Mouse (Mus musculus) kidney, postnatal 14 days (tissue): ENCODE data around the gene Kbtbd2.

Experiments
- DNase-seq: peaks from one replicate; pipeline ENCODE4 v3.0.0; 2022; ENCODE audit warnings: mixed read lengths

The Kbtbd2 gene

DNA sequence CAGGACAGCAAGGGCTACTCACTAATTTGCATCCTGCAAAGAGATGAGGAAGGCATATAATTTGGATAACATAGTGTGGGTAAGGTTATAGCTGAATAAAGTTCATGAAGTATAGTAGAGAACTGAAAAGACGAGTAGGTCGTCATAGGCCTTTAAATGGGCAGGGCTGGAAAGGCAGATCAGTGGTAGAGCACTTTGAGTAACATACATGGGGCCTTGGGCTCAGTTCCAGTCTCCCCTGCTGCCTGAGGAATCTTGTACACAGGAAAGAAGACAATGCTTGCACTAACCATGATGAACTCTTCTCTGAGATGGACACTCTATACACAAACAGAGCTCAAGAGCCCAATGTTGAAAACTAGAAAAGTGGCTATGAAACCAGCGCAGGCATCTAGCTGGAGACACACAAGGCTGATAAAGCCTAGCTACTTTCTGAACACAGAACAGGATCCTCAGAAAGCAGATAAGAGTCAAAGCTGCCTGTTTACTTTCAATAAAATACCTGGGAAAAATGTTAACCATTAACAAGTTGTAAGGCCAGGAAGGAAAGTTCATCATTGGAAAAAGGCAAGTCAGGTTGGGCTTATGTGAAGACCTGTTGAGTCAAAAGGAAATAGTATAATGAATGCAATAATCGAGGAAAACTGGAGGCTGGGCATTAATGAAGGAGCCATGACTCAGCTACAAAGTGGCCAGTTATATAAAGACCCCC lies 13.9 kb downstream of the Kbtbd2 start:
- DNase-seq, result no peak

DNA sequence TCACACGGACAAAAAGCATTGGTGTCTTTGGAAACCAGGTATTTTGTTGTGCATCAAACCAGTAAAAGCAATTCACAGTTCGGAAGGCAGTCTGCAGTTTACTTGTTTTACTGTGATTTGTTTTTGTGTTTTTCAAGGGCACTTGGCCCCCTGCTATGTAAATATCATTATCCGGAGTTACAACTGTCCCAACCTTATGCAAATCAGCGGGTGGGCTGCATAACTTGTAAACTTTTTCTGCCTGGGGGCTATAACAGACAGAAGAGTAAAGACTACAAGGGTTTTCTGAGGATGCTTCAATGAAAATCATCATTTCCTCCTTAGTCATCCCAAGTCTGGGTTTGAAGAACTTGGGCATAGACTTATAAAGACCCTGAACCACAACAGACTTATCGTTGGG lies 18.0 kb downstream of the Kbtbd2 start:
- no peak for DNase-seq

DNA sequence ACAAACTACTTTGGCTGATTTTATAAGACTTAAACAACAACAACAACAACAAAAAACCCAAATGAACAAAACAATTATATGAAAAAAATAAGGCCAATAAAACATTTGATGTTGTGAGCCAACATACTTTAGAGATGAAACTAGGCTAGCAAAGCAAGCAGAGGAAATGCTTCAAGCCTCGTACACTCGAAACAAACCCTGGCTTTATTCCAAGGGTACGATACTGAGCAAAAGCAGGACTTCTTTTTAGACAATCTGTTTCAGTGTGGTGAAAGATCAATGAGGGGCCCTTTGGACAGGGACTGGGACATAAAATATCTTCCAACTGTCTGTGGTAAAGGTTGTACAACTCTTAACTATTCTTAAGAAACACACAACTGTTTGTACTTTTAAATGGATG lies 21.8 kb downstream of the Kbtbd2 start:
- DNase-seq, result peak; percentile 31

GRCm38 (mm10) chr6:56765696-56766095 lies 31.9 kb downstream of the Kbtbd2 start:
- no peak for DNase-seq

- DNase-seq, result no peak
Observed at GRCm38 (mm10) chr6:56765265-56765664, 32.3 kb downstream of the Kbtbd2 start.

- no peak for DNase-seq
Observed at GRCm38 (mm10) chr6:56759324-56759723, 38.3 kb downstream of the Kbtbd2 start.

GRCm38 (mm10) chr6:56756117-56756516 lies 41.5 kb downstream of the Kbtbd2 start:
- DNase-seq, result no peak

DNA sequence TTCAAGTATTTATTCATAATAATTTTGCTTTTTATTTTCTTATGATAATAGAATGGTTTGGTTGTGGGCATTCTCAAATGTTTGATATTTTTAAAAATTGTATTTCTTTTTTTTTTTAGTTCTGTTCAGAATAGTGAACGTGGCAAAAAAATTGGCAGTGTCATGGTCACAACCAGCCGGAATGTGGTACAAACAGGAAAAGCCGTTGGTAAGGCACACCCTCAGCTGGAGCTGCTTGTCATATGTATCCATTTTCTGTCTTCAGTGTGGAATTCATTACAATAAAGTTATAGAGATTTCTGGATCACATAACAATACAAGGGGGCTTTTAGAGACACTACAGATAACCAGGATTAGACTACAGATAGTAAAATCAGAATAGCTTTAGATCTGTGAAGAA lies 43.9 kb downstream of the Kbtbd2 start:
- no peak for DNase-seq

DNA sequence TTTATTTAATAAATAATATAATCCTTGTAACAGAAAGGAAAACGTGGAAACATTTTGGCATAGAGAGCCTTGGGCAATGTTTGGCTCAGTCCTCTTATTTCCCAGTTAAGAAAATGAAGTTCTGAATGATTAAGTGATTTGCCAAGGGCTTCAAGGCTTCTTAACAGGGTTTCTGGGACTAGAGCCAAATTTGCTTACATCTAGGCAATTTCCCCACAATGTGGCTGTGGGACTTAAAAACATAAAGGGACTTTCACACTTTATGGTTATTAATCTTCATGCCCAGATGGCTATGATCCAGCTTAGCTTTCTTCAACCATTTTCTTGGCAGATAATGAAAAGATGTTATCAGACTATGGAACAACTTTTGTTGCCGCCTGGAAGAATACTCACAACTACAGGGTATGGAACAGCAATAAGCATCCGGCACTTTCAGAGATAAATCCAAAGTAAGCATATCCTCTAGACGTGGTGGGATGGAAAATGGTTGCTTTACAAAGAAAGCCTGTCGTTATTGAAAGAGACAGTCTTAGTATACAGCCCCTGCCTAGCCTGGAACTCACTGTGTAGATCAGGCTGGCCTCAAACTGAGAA lies 51.6 kb downstream of the Kbtbd2 start:
- peak; percentile 10 for DNase-seq

GRCm38 (mm10) chr6:56732545-56732944 lies 65.1 kb downstream of the Kbtbd2 start:
- no peak for DNase-seq
